Mouse (Mus musculus) MEL (cell line): ENCODE results near the gene Tacc3.

Experiments used
- CTCF ChIP-seq, 3 experiments: IDR thresholded peaks in 2 of 3; conservative IDR thresholded peaks in 1 of 3; 2 replicates each; pipeline ENCODE4 v1.5.1; 2011 to 2012; ENCODE audit warnings: low read length in 3 of 3, low read depth in 2 of 3, mild to moderate bottlenecking in 2 of 3, improper control_type of control experiment in 1 of 3, inconsistent platforms in 1 of 3, mixed read lengths in 1 of 3, moderate library complexity in 1 of 3; ENCODE audit not compliant: control insufficient read depth in 1 of 3, insufficient read depth in 1 of 3, poor library complexity in 1 of 3, severe bottlenecking in 1 of 3
- SIN3A ChIP-seq: IDR thresholded peaks from 2 replicates; pipeline ENCODE4 v1.6.1; 2012; ENCODE audit warnings: low read length, improper control_type of control experiment, inconsistent platforms
- TAL1 ChIP-seq: IDR thresholded peaks from 2 replicates; pipeline ENCODE4 v1.6.1; 2012; ENCODE audit warnings: mild to moderate bottlenecking, inconsistent platforms, low read length, moderate library complexity, mixed read lengths
- ZC3H11A ChIP-seq: IDR thresholded peaks from 2 replicates; pipeline ENCODE4 v1.6.1; 2012; ENCODE audit warnings: low read depth, mild to moderate bottlenecking, inconsistent platforms, low read length, improper control_type of control experiment

DNA sequence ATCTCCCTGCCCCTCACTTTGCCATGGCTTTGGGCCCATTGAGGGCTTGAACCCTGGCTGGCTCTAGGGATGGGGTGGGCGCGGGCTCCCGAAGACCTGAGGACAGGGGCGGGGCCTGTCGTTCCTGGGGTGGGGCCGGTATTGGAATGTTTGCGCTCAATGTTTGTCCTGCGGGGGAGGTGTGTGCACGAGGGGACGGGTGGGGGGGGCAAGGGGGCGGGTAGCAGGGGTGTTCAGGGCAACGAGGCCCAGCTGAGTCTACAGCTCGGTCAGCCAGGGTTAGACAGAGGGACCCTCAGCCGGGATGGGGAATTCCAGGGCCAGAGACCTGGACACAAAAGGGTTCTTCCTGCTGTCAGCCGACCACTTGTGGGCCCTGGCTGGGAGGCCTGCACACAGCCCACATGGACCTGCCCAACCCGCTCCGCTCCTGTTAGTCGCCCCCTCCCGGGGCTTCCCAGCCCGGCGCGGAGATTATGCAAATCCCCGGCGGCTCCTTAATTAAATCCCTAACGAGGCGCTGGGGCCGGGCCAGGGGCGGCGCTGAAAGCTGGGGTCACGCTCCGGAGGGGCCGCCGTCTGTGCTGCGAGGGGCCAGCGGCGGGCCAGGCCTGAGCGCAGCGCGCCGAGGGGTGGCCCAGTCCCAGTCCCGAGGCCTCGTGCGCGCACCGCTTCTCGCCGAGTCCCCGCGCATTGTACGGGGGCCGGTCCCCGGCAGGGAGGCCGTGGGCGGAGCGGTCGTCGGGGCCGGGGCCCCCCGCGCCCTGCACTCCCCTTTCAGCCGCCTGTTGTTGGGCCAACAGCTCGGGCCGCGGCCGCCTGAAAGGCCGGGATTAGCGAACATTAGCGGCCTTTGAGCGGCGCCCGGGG lies 37.2 kb downstream of the Tacc3 start:
- TF ChIP-seq CTCF (IDR thresholded peaks at IDR 0.05 in 2 of 3, conservative IDR thresholded peaks at IDR 0.05 in 1 of 3; ENCODE audit: control insufficient read depth in 1 of 3, insufficient read depth in 1 of 3, low read depth in 2 of 3, low read length in 3 of 3, poor library complexity in 1 of 3, severe bottlenecking in 1 of 3): no peak
- no peak for TF ChIP-seq ZC3H11A
- no peak for TF ChIP-seq SIN3A
- TF ChIP-seq TAL1: no peak
